Mouse (Mus musculus): ENCODE measurements around the gene Lipt2.
A peak's percentile ranks its signal among the peaks of the same experiment; 100 is the strongest.

The Lipt2 gene

GRCm38 (mm10) chr7:100176269-100176668 is 17.2 kb downstream of the Lipt2 start, which contains the start of gene Kcne3:
Gene Kcne3, plus strand, starts transcription at chr7:100176502.
- DNase-seq (ENCODE audit: low spot score), result no peak

- DNase-seq (ENCODE audit: low spot score), result peak; percentile 40
These were observed 19.2 kb downstream of the Lipt2 start for GRCm38 (mm10) chr7:100178016-100178890.

GRCm38 (mm10) chr7:100178891-100179233 is 19.8 kb downstream of the Lipt2 start:
- peak; percentile 31 for DNase-seq (ENCODE audit: low spot score)

GRCm38 (mm10) chr7:100179394-100179793 is 20.3 kb downstream of the Lipt2 start:
- DNase-seq (ENCODE audit: low spot score), result no peak

- DNase-seq (ENCODE audit: low spot score), result no peak
These were observed 20.8 kb downstream of the Lipt2 start for GRCm38 (mm10) chr7:100179836-100180407.

GRCm38 (mm10) chr7:100181176-100181575 is 22.1 kb downstream of the Lipt2 start:
- no peak for DNase-seq (ENCODE audit: low spot score)

- DNase-seq (ENCODE audit: low spot score), result no peak
These were observed 22.5 kb downstream of the Lipt2 start for GRCm38 (mm10) chr7:100181614-100182013.

GRCm38 (mm10) chr7:100182388-100182787 is 23.3 kb downstream of the Lipt2 start:
- no peak for DNase-seq (ENCODE audit: low spot score)

- peak; percentile 23 for DNase-seq (ENCODE audit: low spot score)
These were observed 28.5 kb downstream of the Lipt2 start for GRCm38 (mm10) chr7:100187601-100188000.

GRCm38 (mm10) chr7:100190167-100190566 is 31.1 kb downstream of the Lipt2 start:
- no peak for DNase-seq (ENCODE audit: low spot score)

- no peak for DNase-seq (ENCODE audit: low spot score)
These were observed 31.7 kb downstream of the Lipt2 start for GRCm38 (mm10) chr7:100190778-100191177.

GRCm38 (mm10) chr7:100201191-100201590 is 42.1 kb downstream of the Lipt2 start:
- no peak for DNase-seq (ENCODE audit: low spot score)

GRCm38 (mm10) chr7:100203616-100204015 is 44.5 kb downstream of the Lipt2 start:
- no peak for DNase-seq (ENCODE audit: low spot score)

- DNase-seq (ENCODE audit: low spot score), result no peak
These were observed 45.8 kb downstream of the Lipt2 start for GRCm38 (mm10) chr7:100204871-100205270.

- no peak for DNase-seq (ENCODE audit: low spot score)
These were observed 47.1 kb downstream of the Lipt2 start for GRCm38 (mm10) chr7:100206144-100206543.

GRCm38 (mm10) chr7:100207886-100208285 is 48.8 kb downstream of the Lipt2 start:
- DNase-seq (ENCODE audit: low spot score), result no peak

All from yolk sac, embryonic 10.5 days (tissue).